Mouse (Mus musculus) brain, embryonic 14.5 days (tissue): ENCODE results near the gene Tnk2.

ENCODE experiments used
- CTCF ChIP-seq: fragments of 200-500 bp; IDR thresholded peaks from 2 replicates; pipeline ENCODE4 v1.5.1; 2012; ENCODE audit warnings: inconsistent platforms, mild to moderate bottlenecking, moderate library complexity, borderline replicate concordance; ENCODE audit not compliant: insufficient read depth, insufficient read length; ENCODE audit errors: extremely low read depth
- POLR2A ChIP-seq: fragments of 200-500 bp; IDR thresholded peaks from 2 replicates; pipeline ENCODE4 v1.6.1; 2012; ENCODE audit warnings: mild to moderate bottlenecking, inconsistent platforms, borderline replicate concordance; ENCODE audit not compliant: poor library complexity, insufficient read depth, insufficient read length, severe bottlenecking; ENCODE audit errors: extremely low read depth

DNA sequence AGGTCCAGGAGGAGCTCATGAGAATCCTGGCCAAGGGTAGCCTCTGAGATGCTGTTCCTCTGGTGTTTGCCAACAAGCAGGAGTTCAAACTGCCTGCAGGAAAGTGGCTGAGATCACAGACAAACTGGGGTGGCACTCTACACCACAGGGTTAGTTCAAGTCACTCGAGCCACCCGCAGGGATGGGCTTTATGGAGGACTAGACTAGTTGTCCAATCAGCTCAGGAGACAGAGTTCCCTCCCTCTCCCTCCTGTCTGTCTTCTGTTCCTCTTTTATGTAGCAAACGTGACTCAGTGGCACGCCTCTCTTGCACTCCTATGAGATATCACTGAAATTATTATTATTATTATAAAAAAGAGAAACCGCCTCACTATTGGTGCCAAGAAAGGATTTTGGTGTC, 9.5 kb upstream of the Tnk2 start:
- TF ChIP-seq CTCF (no peak), POLR2A (no peak)
